Mouse (Mus musculus) kidney, postnatal 0 days (tissue): Measurements from ENCODE around the gene Kcnk13. TPM values are rescaled to one million over a fixed set of nuclear protein-coding genes. Genes with fewer than 3 reads are reported as not detected.

Experiments used
- ATAC-seq: fragments of 200-750 bp; cut with Nextera tagmentation; replicated peaks from 2 replicates; pipeline ENCODE4 v1.8.0; 2017; ENCODE audit warnings: low read depth, moderate number of reproducible peaks, moderate TSS enrichment, moderate library complexity; ENCODE audit not compliant: low FRiP score
- DNase-seq: peaks from one replicate; pipeline ENCODE4 v3.0.0-alpha.2; 2016; ENCODE audit warnings: low spot score
- H3K27ac ChIP-seq: fragments of 300-500 bp; sonication (generic); 2 replicates; pipeline ENCODE4 v1.5.1; 2014; ENCODE audit warnings: mild to moderate bottlenecking
- H3K27me3 ChIP-seq: fragments of 300-500 bp; sonication (generic); 2 replicates; pipeline ENCODE4 v1.6.1; 2014; ENCODE audit warnings: low read length, mixed read lengths; ENCODE audit not compliant: insufficient read depth
- H3K36me3 ChIP-seq: fragments of 300-500 bp; sonication (generic); 2 replicates; pipeline ENCODE4 v1.6.1; 2014; ENCODE audit warnings: low read length, mixed read lengths; ENCODE audit not compliant: insufficient read depth
- H3K4me1 ChIP-seq: fragments of 300-500 bp; sonication (generic); replicated peaks from 2 replicates; pipeline ENCODE4 v1.6.1; 2014; ENCODE audit warnings: antibody characterized with exemption, low read length, mixed read lengths; ENCODE audit not compliant: insufficient read depth
- H3K4me2 ChIP-seq: fragments of 300-500 bp; sonication (generic); 2 replicates; pipeline ENCODE4 v1.6.1; 2014; ENCODE audit warnings: mild to moderate bottlenecking, low read length, moderate library complexity, mixed read lengths
- H3K4me3 ChIP-seq: fragments of 300-500 bp; sonication (generic); replicated peaks from 2 replicates; pipeline ENCODE4 v1.5.1; 2014; ENCODE audit warnings: low read depth, low read length
- H3K9ac ChIP-seq: fragments of 300-500 bp; sonication (generic); 2 replicates; pipeline ENCODE4 v1.6.1; 2014; ENCODE audit warnings: low read depth, low read length
- H3K9me3 ChIP-seq: fragments of 300-500 bp; sonication (generic); replicated peaks from 2 replicates; pipeline ENCODE4 v1.6.1; 2016; ENCODE audit warnings: low read length, inconsistent platforms, mixed read lengths
- CTCF ChIP-seq: IDR thresholded peaks from 2 replicates; pipeline ENCODE4 v1.5.1; 2016; ENCODE audit warnings: antibody characterized with exemption, low read depth, mild to moderate bottlenecking, moderate library complexity
- WGBS: fragments of 180-500 bp; shearing (Covaris S2); extraction: QIAGEN DNeasy Blood & Tissue Kit; methylation state at CpG from one replicate; pipeline ENCODE4 v1.1.7; 2014; 5-methylcytosine and 5-hydroxymethylcytosine counted together
- polyA plus RNA-seq: library from polyadenylated mRNA; unstranded; fragments of >200 nt; fragmentation: Nextera tagmentation; extraction: Ambion mirVana; gene quantifications from 2 replicates; pipeline ENCODE4 v1.2.1, GENCODE M21; 2015

Gene Kcnk13
- 0.11 and 0.16 TPM in 2 replicates for polyA plus RNA-seq

DNA sequence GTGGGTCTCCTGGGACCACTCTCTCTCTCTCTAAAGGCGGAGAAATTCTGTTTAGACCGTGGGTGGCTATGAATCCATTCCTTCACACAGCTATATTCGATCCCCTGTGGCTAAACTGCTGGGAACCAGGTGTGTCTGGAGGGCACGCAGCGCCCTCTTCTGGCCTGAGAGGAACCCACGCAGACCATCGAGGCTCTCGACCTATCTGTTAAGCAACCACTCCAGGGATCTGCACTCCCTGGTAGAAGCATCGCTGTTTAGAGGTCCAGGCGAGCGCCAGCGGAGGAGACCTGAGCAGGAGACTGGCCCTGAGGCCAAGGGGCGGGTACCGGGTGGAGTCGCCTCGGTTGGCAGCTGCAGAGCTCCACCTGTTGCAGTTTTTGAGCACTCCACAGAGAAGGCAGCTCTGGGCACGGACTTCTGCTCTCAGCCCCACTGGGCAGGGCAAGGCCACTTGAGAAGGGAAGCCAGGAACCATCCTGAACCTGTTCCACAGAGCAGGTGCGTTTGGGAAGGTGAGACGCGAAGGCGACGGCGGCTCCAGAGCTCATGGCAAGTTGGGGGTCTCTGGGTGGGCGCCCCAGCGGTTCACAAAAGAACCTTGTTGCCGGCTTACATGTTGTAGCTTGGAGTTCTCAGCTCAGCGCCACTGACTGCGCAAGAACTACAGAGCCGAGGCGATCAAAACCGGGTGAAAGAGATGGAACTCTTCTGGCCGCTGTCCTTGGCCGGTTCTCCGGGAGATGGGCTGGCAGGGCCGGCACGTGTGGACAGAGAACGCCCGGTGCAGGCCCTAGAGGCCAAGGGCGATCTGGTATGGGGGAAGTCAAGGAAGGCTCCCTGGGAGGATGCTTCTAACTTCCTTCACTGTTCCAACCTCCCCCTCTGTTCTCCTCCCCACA, at the start of gene Kcnk13:
TSS of gene Kcnk13 (plus strand) at position 199 of the 902 bp plus-strand sequence.
- WGBS = 1% methylated on average over 39 of the region's 39 CpGs
- TF ChIP-seq CTCF = peak; percentile 86
- peak; percentile 81 for DNase-seq
- Histone ChIP-seq H3K4me3 (peak within 1 kb of the TSS; percentile 50), H3K4me1 (peaks cover 23% of the 10 kb centered on the region), H3K9me3 (no peaks in the 10 kb centered on the region), H3K9ac (peak within 1 kb of the TSS; percentile 35; the same call in 1 of the 2 replicates), H3K36me3 (no peaks in the 10 kb centered on the region), H3K27me3 (peaks cover 61% of the 10 kb centered on the region), H3K27ac (no peak within 1 kb of the TSS), H3K4me2 (peak within 1 kb of the TSS; percentile 89)
- peak; percentile 63; the same call in 1 of the 2 replicates for ATAC-seq

DNA sequence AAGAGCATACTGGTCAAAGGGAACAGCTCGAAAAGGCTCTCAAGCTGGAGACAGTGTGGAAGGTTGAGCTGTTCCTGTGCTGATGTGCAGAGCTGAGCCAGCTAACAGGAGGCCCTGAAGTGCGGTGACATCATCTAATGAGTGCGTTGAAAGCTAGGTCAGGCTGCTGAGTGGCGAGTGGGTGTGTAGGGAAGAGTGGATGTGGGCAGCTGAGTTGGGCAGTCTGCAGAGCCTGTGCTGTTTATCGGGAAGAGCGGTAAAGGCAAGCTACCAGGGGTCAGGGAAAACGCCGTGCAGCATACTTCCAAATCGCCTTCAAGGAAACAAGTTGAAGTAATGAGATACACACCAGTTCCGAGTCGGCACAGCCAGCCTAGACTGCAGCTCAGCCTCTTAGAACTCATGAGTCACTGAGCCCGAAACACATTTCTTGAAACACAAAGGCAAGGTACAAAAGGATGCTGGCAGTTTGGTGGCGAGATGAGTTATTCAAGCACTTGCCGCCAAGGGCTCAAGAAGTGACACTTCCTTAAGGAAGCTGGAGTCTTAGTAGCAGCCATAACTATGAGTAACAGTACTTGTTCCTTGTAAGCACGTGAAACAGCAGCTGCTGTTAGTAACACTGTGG, 46.4 kb upstream of the Kcnk13 start:
- WGBS = 77% methylated on average over 15 of the region's 15 CpGs
- Histone ChIP-seq H3K27me3 (no peaks in the 10 kb centered on the region), H3K27ac (no peak overlapping the region), H3K4me3 (no peak overlapping the region), H3K9me3 (no peaks in the 10 kb centered on the region), H3K4me2 (no peak overlapping the region), H3K9ac (no peak overlapping the region), H3K36me3 (0 out of 2 replicates have a peak, but pooled peaks cover 21% of the 10 kb centered on the region), H3K4me1 (no peaks in the 10 kb centered on the region)
- DNase-seq (no peak), ATAC-seq (no peak)
- no peak for TF ChIP-seq CTCF

DNA sequence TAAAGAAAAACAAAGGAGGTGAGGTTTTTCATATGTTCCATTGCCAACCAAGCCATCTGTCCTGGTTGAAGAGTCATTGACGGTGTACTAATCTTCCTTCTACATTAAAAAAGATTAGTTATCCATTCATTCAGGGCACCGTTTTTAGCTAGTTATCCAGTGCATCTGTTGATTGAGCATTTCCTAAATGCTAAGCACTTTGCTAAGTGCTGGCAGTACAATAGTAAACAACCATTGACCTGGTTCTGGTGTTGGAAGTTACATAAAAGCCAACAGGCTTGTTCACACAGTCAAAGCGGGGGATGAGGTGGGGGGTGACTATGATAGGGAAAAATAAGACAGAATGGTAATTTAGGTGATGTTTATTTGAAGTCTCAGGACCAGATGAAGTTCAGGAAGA, 44.7 kb upstream of the Kcnk13 start:
- 95% methylated on average over 3 of the region's 3 CpGs for WGBS
- Histone ChIP-seq H3K4me3 (no peak overlapping the region), H3K4me1 (no peaks in the 10 kb centered on the region), H3K36me3 (0 out of 2 replicates have a peak, but pooled peaks cover 15% of the 10 kb centered on the region), H3K9me3 (no peaks in the 10 kb centered on the region), H3K9ac (no peak overlapping the region), H3K27ac (no peak overlapping the region), H3K27me3 (no peaks in the 10 kb centered on the region), H3K4me2 (no peak overlapping the region)
- no peak for ATAC-seq
- DNase-seq = no peak
- no peak for TF ChIP-seq CTCF

DNA sequence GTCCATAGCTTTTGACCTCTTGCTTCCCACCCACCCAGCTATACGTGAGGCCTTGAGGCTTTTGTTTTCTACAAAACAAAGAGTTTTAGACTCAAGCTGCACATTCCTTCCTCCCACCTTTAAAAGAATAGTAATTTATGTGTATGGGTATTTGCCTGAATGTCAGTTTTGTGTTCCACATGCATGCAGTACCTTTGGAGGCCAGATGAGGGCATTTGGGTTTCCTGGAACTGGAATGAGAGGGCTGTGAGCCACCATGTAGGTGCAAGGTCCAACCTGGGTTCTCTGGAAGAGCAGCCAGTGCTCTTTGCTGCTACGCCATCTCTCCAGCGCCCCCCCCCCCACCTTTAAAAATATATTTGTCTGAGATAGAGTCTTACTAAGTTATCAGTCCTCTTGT, 43.3 kb upstream of the Kcnk13 start:
- Histone ChIP-seq H3K27ac (no peak overlapping the region), H3K9ac (no peak overlapping the region), H3K27me3 (no peaks in the 10 kb centered on the region), H3K36me3 (0 out of 2 replicates have a peak, but pooled peaks cover 10% of the 10 kb centered on the region), H3K4me3 (no peak overlapping the region), H3K4me1 (no peaks in the 10 kb centered on the region), H3K9me3 (no peaks in the 10 kb centered on the region), H3K4me2 (no peak overlapping the region)
- TF ChIP-seq CTCF = peak; percentile 67
- 89% methylated on average over 3 of the region's 3 CpGs for WGBS
- DNase-seq = no peak
- no peak for ATAC-seq

DNA sequence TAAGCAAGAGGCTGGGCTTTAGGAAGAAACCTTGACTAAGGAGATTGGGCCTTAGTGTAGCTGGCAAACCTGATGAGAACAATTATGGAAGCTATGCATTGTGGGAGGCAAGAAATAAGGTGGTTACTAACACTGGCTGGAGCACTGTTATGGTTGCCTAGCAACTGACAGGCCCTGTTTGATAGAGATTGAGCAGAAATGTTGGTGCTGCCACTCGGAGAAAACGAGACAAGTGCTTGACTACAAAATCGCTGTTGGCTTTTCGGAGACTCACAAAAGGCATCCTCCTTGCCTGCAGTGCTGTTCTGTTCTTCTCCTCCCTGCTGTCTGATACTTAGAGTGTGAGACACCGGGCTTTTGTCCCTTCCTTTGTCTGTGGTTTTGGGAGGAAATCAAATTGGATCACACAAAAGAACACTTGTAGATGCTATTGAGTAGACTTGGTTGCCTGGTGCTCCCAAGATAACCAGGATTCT, 41.1 kb upstream of the Kcnk13 start:
- no peak overlapping the region for H3K27ac ChIP-seq
- no peak overlapping the region for H3K9ac ChIP-seq
- H3K4me3 ChIP-seq = no peak overlapping the region
- H3K9me3 ChIP-seq = no peaks in the 10 kb centered on the region
- H3K27me3 ChIP-seq = no peaks in the 10 kb centered on the region
- WGBS = 84% methylated on average over 5 of the region's 5 CpGs
- H3K4me1 ChIP-seq = no peaks in the 10 kb centered on the region
- ATAC-seq (no peak), DNase-seq (no peak)
- H3K36me3 ChIP-seq = 0 out of 2 replicates have a peak, but pooled peaks cover 10% of the 10 kb centered on the region
- no peak for TF ChIP-seq CTCF
- no peak overlapping the region for H3K4me2 ChIP-seq

DNA sequence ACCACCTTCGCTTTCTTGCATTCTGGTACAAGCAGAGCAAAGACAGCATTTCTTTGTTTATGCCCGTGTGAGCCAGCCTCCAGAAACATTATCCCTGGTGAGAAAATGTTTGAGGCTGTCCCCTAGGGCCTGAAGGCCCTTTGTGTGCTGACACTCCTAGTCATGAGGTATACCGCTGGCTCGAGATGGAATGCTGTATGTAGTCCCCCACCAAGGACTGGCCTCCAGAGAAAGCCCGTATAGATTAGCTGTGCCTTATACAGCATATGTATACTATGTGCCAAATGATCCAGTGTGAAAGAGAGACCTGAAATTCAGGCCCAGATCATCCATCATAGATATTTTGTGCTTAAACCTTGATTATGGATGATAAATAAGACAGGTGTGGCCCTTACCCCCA, 40.6 kb upstream of the Kcnk13 start:
- H3K27me3 ChIP-seq = no peaks in the 10 kb centered on the region
- H3K4me1 ChIP-seq = no peaks in the 10 kb centered on the region
- 86% methylated on average over 5 of the region's 5 CpGs for WGBS
- no peak for TF ChIP-seq CTCF
- ATAC-seq (no peak), DNase-seq (no peak)
- 0 out of 2 replicates have a peak, but pooled peaks cover 7% of the 10 kb centered on the region for H3K36me3 ChIP-seq
- H3K4me2 ChIP-seq = no peak overlapping the region
- no peak overlapping the region for H3K9ac ChIP-seq
- no peak overlapping the region for H3K4me3 ChIP-seq
- H3K9me3 ChIP-seq = no peaks in the 10 kb centered on the region
- H3K27ac ChIP-seq = no peak overlapping the region
